Mouse (Mus musculus) liver, embryonic 12.5 days (tissue): ENCODE data around the gene Smc3. TPM values are rescaled to one million over a fixed set of nuclear protein-coding genes. Genes with fewer than 3 reads are reported as not detected.

Source experiments
- ATAC-seq: fragments of 200-750 bp; cut with Nextera tagmentation; 2 replicates; pipeline ENCODE4 v1.8.0; 2017; ENCODE audit warnings: moderate number of reproducible peaks, mild to moderate bottlenecking, moderate library complexity
- H3K27ac ChIP-seq: fragments of 300-500 bp; sonication (generic); 2 replicates; pipeline ENCODE4 v1.5.1; 2016; ENCODE audit warnings: mild to moderate bottlenecking
- H3K27me3 ChIP-seq: fragments of 300-500 bp; sonication (generic); replicated peaks from 2 replicates; pipeline ENCODE4 v1.6.1; 2016; ENCODE audit warnings: mild to moderate bottlenecking, moderate library complexity
- H3K36me3 ChIP-seq: fragments of 300-500 bp; sonication (generic); 2 replicates; pipeline ENCODE4 v1.6.1; 2016; ENCODE audit warnings: mild to moderate bottlenecking, moderate library complexity
- H3K4me1 ChIP-seq: fragments of 300-500 bp; sonication (generic); 2 replicates; pipeline ENCODE4 v1.6.1; 2016
- H3K4me2 ChIP-seq: fragments of 300-500 bp; sonication (generic); 2 replicates; pipeline ENCODE4 v1.6.1; 2016; ENCODE audit warnings: mild to moderate bottlenecking, moderate library complexity
- H3K4me3 ChIP-seq: fragments of 300-500 bp; sonication (generic); 2 replicates; pipeline ENCODE4 v1.5.1; 2016; ENCODE audit warnings: mild to moderate bottlenecking, moderate library complexity
- H3K9ac ChIP-seq: fragments of 300-500 bp; sonication (generic); 2 replicates; pipeline ENCODE4 v1.6.1; 2016; ENCODE audit warnings: mild to moderate bottlenecking, moderate library complexity
- H3K9me3 ChIP-seq: fragments of 300-500 bp; sonication (generic); replicated peaks from 2 replicates; pipeline ENCODE4 v1.6.1; 2016; ENCODE audit warnings: mild to moderate bottlenecking, moderate library complexity
- WGBS: fragments of 180-500 bp; shearing (Covaris S2); methylation state at CpG from one replicate; pipeline ENCODE4 v1.1.7; 2016; ENCODE audit not compliant: insufficient replicate concordance; 5-methylcytosine and 5-hydroxymethylcytosine counted together
- polyA plus RNA-seq: library from polyadenylated mRNA; unstranded; fragments of >200 nt; fragmentation: Nextera tagmentation; extraction: Ambion mirVana; gene quantifications from 2 replicates; pipeline ENCODE4 v1.2.1, GENCODE M21; 2016

Gene Smc3
- polyA plus RNA-seq, 1 experiment from 2014 or later = 52.9 TPM

- Histone ChIP-seq H3K4me2 (no peak overlapping the region), H3K4me1 (peaks cover 19% of the 10 kb centered on the region), H3K27me3 (no peaks in the 10 kb centered on the region), H3K4me3 (no peak overlapping the region), H3K9me3 (no peaks in the 10 kb centered on the region), H3K9ac (no peak overlapping the region), H3K27ac (no peak overlapping the region), H3K36me3 (no peaks in the 10 kb centered on the region)
- WGBS = 41% methylated on average over 11 of the region's 11 CpGs
- no peak for ATAC-seq
Measured at GRCm38 (mm10) chr19:53567864-53568263, 32.3 kb upstream of the Smc3 start.

GRCm38 (mm10) chr19:53568553-53568952, 31.6 kb upstream of the Smc3 start:
- WGBS = 60% methylated on average over 3 of the region's 3 CpGs
- no peaks in the 10 kb centered on the region for H3K9me3 ChIP-seq
- H3K36me3 ChIP-seq = no peaks in the 10 kb centered on the region

GRCm38 (mm10) chr19:53571056-53571455, 29.1 kb upstream of the Smc3 start:
- H3K27me3 ChIP-seq = no peaks in the 10 kb centered on the region
- H3K36me3 ChIP-seq = no peaks in the 10 kb centered on the region
- H3K4me1 ChIP-seq = peaks cover 19% of the 10 kb centered on the region
- WGBS = 42% methylated on average over 4 of the region's 4 CpGs
- no peak overlapping the region for H3K4me3 ChIP-seq
- no peak overlapping the region for H3K4me2 ChIP-seq
- H3K9me3 ChIP-seq = no peaks in the 10 kb centered on the region
- ATAC-seq = no peak
- H3K27ac ChIP-seq = no peak overlapping the region
- H3K9ac ChIP-seq = no peak overlapping the region

More at GRCm38 (mm10) chr19:53568553-53568952, 31.6 kb upstream of the Smc3 start:
- H3K4me1 ChIP-seq = peaks cover 19% of the 10 kb centered on the region
- no peak overlapping the region for H3K4me3 ChIP-seq
- H3K9ac ChIP-seq = no peak overlapping the region
- no peak overlapping the region for H3K4me2 ChIP-seq
- H3K27me3 ChIP-seq = no peaks in the 10 kb centered on the region
- no peak overlapping the region for H3K27ac ChIP-seq
- ATAC-seq = no peak

- Histone ChIP-seq H3K27me3 (no peaks in the 10 kb centered on the region), H3K4me3 (no peak overlapping the region), H3K36me3 (no peaks in the 10 kb centered on the region), H3K9me3 (no peaks in the 10 kb centered on the region), H3K4me1 (peaks cover 19% of the 10 kb centered on the region), H3K4me2 (no peak overlapping the region), H3K9ac (no peak overlapping the region), H3K27ac (no peak overlapping the region)
- 0 out of 2 replicates have a peak, but pooled peaks have one; percentile 10 for ATAC-seq
- WGBS = 44% methylated on average over 18 of the region's 18 CpGs
Measured at GRCm38 (mm10) chr19:53571501-53572428, 28.4 kb upstream of the Smc3 start.

GRCm38 (mm10) chr19:53572607-53573006, 27.6 kb upstream of the Smc3 start:
- no peak overlapping the region for H3K27ac ChIP-seq
- no peaks in the 10 kb centered on the region for H3K9me3 ChIP-seq
- H3K36me3 ChIP-seq = no peaks in the 10 kb centered on the region
- WGBS = 69% methylated on average over 12 of the region's 12 CpGs
- no peaks in the 10 kb centered on the region for H3K27me3 ChIP-seq
- H3K4me2 ChIP-seq = no peak overlapping the region
- H3K4me1 ChIP-seq = peaks cover 19% of the 10 kb centered on the region
- ATAC-seq = no peak
- no peak overlapping the region for H3K9ac ChIP-seq
- H3K4me3 ChIP-seq = no peak overlapping the region

- Histone ChIP-seq H3K4me1 (peaks cover 19% of the 10 kb centered on the region), H3K27ac (no peak overlapping the region), H3K9ac (no peak overlapping the region), H3K36me3 (no peaks in the 10 kb centered on the region), H3K4me2 (no peak overlapping the region), H3K9me3 (no peaks in the 10 kb centered on the region), H3K4me3 (no peak overlapping the region), H3K27me3 (no peaks in the 10 kb centered on the region)
- 72% methylated on average over 3 of the region's 3 CpGs for WGBS
- no peak for ATAC-seq
Measured at GRCm38 (mm10) chr19:53573151-53573550, 27.0 kb upstream of the Smc3 start.

GRCm38 (mm10) chr19:53574131-53574530, 26.1 kb upstream of the Smc3 start:
- 59% methylated on average over 8 of the region's 8 CpGs for whole genome bisulfite sequencing
- no peak for ATAC-seq
- Histone ChIP-seq H3K9ac (no peak overlapping the region), H3K4me3 (no peak overlapping the region), H3K4me2 (no peak overlapping the region), H3K27me3 (no peaks in the 10 kb centered on the region), H3K36me3 (no peaks in the 10 kb centered on the region), H3K9me3 (no peaks in the 10 kb centered on the region), H3K4me1 (peaks cover 19% of the 10 kb centered on the region), H3K27ac (no peak overlapping the region)

- Histone ChIP-seq H3K4me1 (peaks cover 19% of the 10 kb centered on the region), H3K4me3 (no peak overlapping the region), H3K9ac (no peak overlapping the region), H3K9me3 (no peaks in the 10 kb centered on the region), H3K27me3 (no peaks in the 10 kb centered on the region), H3K4me2 (no peak overlapping the region), H3K27ac (no peak overlapping the region), H3K36me3 (no peaks in the 10 kb centered on the region)
- ATAC-seq = no peak
- 69% methylated on average over 7 of the region's 7 CpGs for WGBS
Measured at GRCm38 (mm10) chr19:53574546-53574945, 25.7 kb upstream of the Smc3 start.

- Histone ChIP-seq H3K9me3 (no peaks in the 10 kb centered on the region), H3K4me2 (no peak overlapping the region), H3K36me3 (no peaks in the 10 kb centered on the region), H3K27me3 (no peaks in the 10 kb centered on the region), H3K9ac (no peak overlapping the region), H3K27ac (no peak overlapping the region), H3K4me3 (no peak overlapping the region), H3K4me1 (peaks cover 19% of the 10 kb centered on the region)
- no peak for ATAC-seq
- 50% methylated on average over 4 of the region's 4 CpGs for WGBS
Measured at GRCm38 (mm10) chr19:53575296-53576010, 24.7 kb upstream of the Smc3 start.

GRCm38 (mm10) chr19:53576061-53576460, 24.1 kb upstream of the Smc3 start:
- Histone ChIP-seq H3K4me3 (no peak overlapping the region), H3K27ac (no peak overlapping the region), H3K4me2 (no peak overlapping the region), H3K27me3 (no peaks in the 10 kb centered on the region), H3K4me1 (peaks cover 15% of the 10 kb centered on the region), H3K9ac (no peak overlapping the region), H3K36me3 (no peaks in the 10 kb centered on the region), H3K9me3 (no peaks in the 10 kb centered on the region)
- ATAC-seq = no peak
- WGBS = 64% methylated on average over 7 of the region's 7 CpGs

- Histone ChIP-seq H3K36me3 (no peaks in the 10 kb centered on the region), H3K4me3 (no peak overlapping the region), H3K9ac (no peak overlapping the region), H3K4me2 (no peak overlapping the region), H3K4me1 (peaks cover 3% of the 10 kb centered on the region; the same call in 1 of the 2 replicates), H3K27ac (no peak overlapping the region), H3K27me3 (no peaks in the 10 kb centered on the region), H3K9me3 (no peaks in the 10 kb centered on the region)
- ATAC-seq = no peak
- 66% methylated on average over 11 of the region's 11 CpGs for WGBS
Measured at GRCm38 (mm10) chr19:53577025-53577800, 23.0 kb upstream of the Smc3 start.
